ENCODE assay signal across 7 mouse cellular contexts in the genomic region with DNA sequence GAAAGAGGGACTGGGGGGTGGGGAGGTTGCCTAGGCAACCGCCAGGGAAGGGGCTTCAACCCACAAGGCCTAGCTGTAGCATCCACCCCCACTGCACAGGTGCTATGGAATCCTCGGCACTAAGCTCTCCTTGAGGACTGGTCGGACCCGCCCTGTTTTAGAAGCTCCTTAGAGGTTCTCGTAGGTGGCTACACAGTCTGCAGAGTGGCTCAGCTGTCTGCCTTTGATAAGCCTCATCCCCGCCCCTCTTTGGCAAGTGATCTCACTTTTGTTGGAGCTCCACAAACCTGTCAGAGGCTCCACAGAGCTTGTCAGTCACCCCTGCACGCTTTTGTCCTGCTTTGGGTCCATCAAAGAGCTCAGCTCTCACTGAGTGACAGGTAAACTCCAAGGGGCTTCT. TPM values are rescaled to one million over a fixed set of nuclear protein-coding genes. Genes with fewer than 3 reads are reported as not detected.
DNase-seq lines count a peak whose midpoint lies in the region; ATAC-seq and TF ChIP-seq lines count a peak whose summit lies in the region.

No protein-coding gene starts in this region.

- no peak for TF ChIP-seq POLR2A in MEL (IDR thresholded peaks at IDR 0.05; ENCODE audit: control insufficient read depth in 1 of 2, insufficient read depth in 1 of 2, low read depth in 1 of 2, low read length in 2 of 2, poor library complexity in 1 of 2)
- TF ChIP-seq POLR2A in brain, embryonic 14.5 days (IDR thresholded peaks at IDR 0.05; ENCODE audit: borderline replicate concordance, extremely low read depth, insufficient read depth, insufficient read length, poor library complexity, severe bottlenecking): no peak

- peaks cover 8 to 28% of the 10 kb centered on the region in 2 experiments for H3K4me1 ChIP-seq in MEL (ENCODE audit: control insufficient read depth in 1 of 2, insufficient read depth in 2 of 2, low read length in 2 of 2)
- peaks cover 22% of the 10 kb centered on the region for H3K4me1 ChIP-seq in hindbrain, embryonic 10.5 days (replicated peaks)
- peaks cover 16% of the 10 kb centered on the region for H3K4me1 ChIP-seq in midbrain, embryonic 12.5 days
- H3K4me1 ChIP-seq in kidney, embryonic 16.5 days (ENCODE audit: insufficient read depth, low read length): no peaks in the 10 kb centered on the region

- H3K9me3 ChIP-seq in MEL (replicated peaks; ENCODE audit: insufficient read depth, low read length): no peaks in the 10 kb centered on the region
- H3K9me3 ChIP-seq in hindbrain, embryonic 10.5 days: no peaks in the 10 kb centered on the region
- H3K9me3 ChIP-seq in midbrain, embryonic 12.5 days: no peaks in the 10 kb centered on the region
- H3K9me3 ChIP-seq in kidney, embryonic 16.5 days (ENCODE audit: low read length): no peaks in the 10 kb centered on the region

- no peak overlapping the region for H3K9ac ChIP-seq in MEL (ENCODE audit: control insufficient read depth, low read depth, low read length, poor library complexity, severe bottlenecking)
- no peak overlapping the region for H3K9ac ChIP-seq in midbrain, embryonic 12.5 days (replicated peaks)
- no peak overlapping the region for H3K9ac ChIP-seq in kidney, embryonic 16.5 days (replicated peaks; ENCODE audit: low read length)

- peak overlapping the region in 1 of 2 experiments; percentile 28; a peak in 1 of 4 replicates for H3K4me3 ChIP-seq in MEL (ENCODE audit: control insufficient read depth in 1 of 2, insufficient read depth in 1 of 2, low read depth in 2 of 2, low read length in 2 of 2)
- no peak overlapping the region for H3K4me3 ChIP-seq in hindbrain, embryonic 10.5 days
- H3K4me3 ChIP-seq in midbrain, embryonic 12.5 days: no peak overlapping the region
- H3K4me3 ChIP-seq in kidney, embryonic 16.5 days (ENCODE audit: low read length): no peak overlapping the region

- no peak for TF ChIP-seq RAD21 in MEL (IDR thresholded peaks at IDR 0.05; ENCODE audit: low read depth, low read length)

- ATAC-seq in midbrain, embryonic 12.5 days (ENCODE audit: low FRiP score, low read depth): peak; percentile 25; the same call in 1 of the 2 replicates
- ATAC-seq in kidney, embryonic 16.5 days (ENCODE audit: low FRiP score, low TSS enrichment): no peak

- 51% methylated on average over 7 of the region's 7 CpGs for WGBS in hindbrain, embryonic 10.5 days
- 49% methylated on average over 7 of the region's 7 CpGs for WGBS in midbrain, embryonic 12.5 days
- WGBS in kidney, embryonic 16.5 days: 77% methylated on average over 7 of the region's 7 CpGs

- peaks cover 13 to 15% of the 10 kb centered on the region in 2 experiments for H3K27me3 ChIP-seq in MEL (ENCODE audit: control insufficient read depth in 1 of 2, insufficient read depth in 2 of 2, low read length in 2 of 2)
- H3K27me3 ChIP-seq in hindbrain, embryonic 10.5 days (ENCODE audit: insufficient read depth, poor library complexity, severe bottlenecking): no peaks in the 10 kb centered on the region
- H3K27me3 ChIP-seq in midbrain, embryonic 12.5 days: no peaks in the 10 kb centered on the region
- no peaks in the 10 kb centered on the region for H3K27me3 ChIP-seq in kidney, embryonic 16.5 days (ENCODE audit: insufficient read depth, low read length)

- peak; percentile 70 to 74 for TF ChIP-seq EP300 in MEL (IDR thresholded peaks at IDR 0.05; ENCODE audit: low read depth in 1 of 2, low read length in 2 of 2)

- H3K4me2 ChIP-seq in midbrain, embryonic 12.5 days (replicated peaks): no peak overlapping the region
- H3K4me2 ChIP-seq in kidney, embryonic 16.5 days (replicated peaks; ENCODE audit: low read depth, low read length): no peak overlapping the region

- no peaks in the 10 kb centered on the region for H3K79me2 ChIP-seq in MEL (ENCODE audit: control insufficient read depth, insufficient read depth, low read length, poor library complexity)

- H3K36me3 ChIP-seq in MEL (ENCODE audit: control insufficient read depth in 1 of 2, insufficient read depth in 2 of 2, low read length in 2 of 2): peaks cover 0 to 20% of the 10 kb centered on the region in 2 experiments; a peak in 2 of 4 replicates
- H3K36me3 ChIP-seq in hindbrain, embryonic 10.5 days: peaks cover 72% of the 10 kb centered on the region
- peaks cover 73% of the 10 kb centered on the region for H3K36me3 ChIP-seq in midbrain, embryonic 12.5 days
- no peaks in the 10 kb centered on the region for H3K36me3 ChIP-seq in kidney, embryonic 16.5 days (ENCODE audit: insufficient read depth, low read length)

- H3K27ac ChIP-seq in MEL (ENCODE audit: control insufficient read depth, low read depth, low read length): peak overlapping the region; percentile 67
- peak overlapping the region; percentile 59; the same call in 1 of the 2 replicates for H3K27ac ChIP-seq in hindbrain, embryonic 10.5 days
- H3K27ac ChIP-seq in midbrain, embryonic 12.5 days (replicated peaks): 0 out of 2 replicates have a peak overlapping the region, but pooled peaks have one; percentile 22
- no peak overlapping the region for H3K27ac ChIP-seq in kidney, embryonic 16.5 days (ENCODE audit: low read length)

- TF ChIP-seq CTCF in MEL (IDR thresholded peaks at IDR 0.05 in 2 of 3, conservative IDR thresholded peaks at IDR 0.05 in 1 of 3; ENCODE audit: control insufficient read depth in 1 of 3, insufficient read depth in 1 of 3, low read depth in 2 of 3, low read length in 3 of 3, poor library complexity in 1 of 3, severe bottlenecking in 1 of 3): no peak
- no peak for TF ChIP-seq CTCF in brain, embryonic 14.5 days (IDR thresholded peaks at IDR 0.05; ENCODE audit: borderline replicate concordance, extremely low read depth, insufficient read depth, insufficient read length)

- peak; percentile 96 for DNase-seq in MEL (ENCODE audit: low read depth, low spot score)
- peak; percentile 50 for DNase-seq in brain, embryonic 14.5 days (ENCODE audit: low read depth)
- DNase-seq in hindbrain, embryonic 10.5 days (ENCODE audit: low spot score): no peak
- no peak for DNase-seq in layer of hippocampus, adult 11-12 months (ENCODE audit: low spot score)
- no peak for DNase-seq in frontal cortex, postnatal 10 days (ENCODE audit: low spot score in 2 of 2)

TF ChIP-seq in MEL, 35 proteins besides CTCF, POLR2A, EP300 and RAD21:
- TF ChIP-seq TBP (IDR thresholded peaks at IDR 0.05; ENCODE audit: low read depth, low read length) (no peak), USF2 (IDR thresholded peaks at IDR 0.05; ENCODE audit: borderline replicate concordance in 1 of 2, insufficient read depth in 1 of 2, low read depth in 1 of 2, low read length in 2 of 2) (no peak), MAX (IDR thresholded peaks at IDR 0.05; ENCODE audit: low read length) (peak; percentile 36), RCOR1 (IDR thresholded peaks at IDR 0.05; ENCODE audit: low read depth, low read length) (peak; percentile 37; the same call in 1 of the 2 replicates), TCF12 (IDR thresholded peaks at IDR 0.05; ENCODE audit: low read depth, low read length) (peak; percentile 87), SMC3 (IDR thresholded peaks at IDR 0.05; ENCODE audit: low read depth, low read length) (peak; percentile 14; the same call in 1 of the 2 replicates), TAL1 (IDR thresholded peaks at IDR 0.05; ENCODE audit: low read length) (peak; percentile 86), MAFK (IDR thresholded peaks at IDR 0.05; ENCODE audit: borderline replicate concordance, low read depth, low read length) (no peak), HCFC1 (IDR thresholded peaks at IDR 0.05; ENCODE audit: low read depth, low read length) (no peak), MEF2A (IDR thresholded peaks at IDR 0.05; ENCODE audit: extremely low read depth, insufficient replicate concordance, low read depth, low read length, poor library complexity, severe bottlenecking) (0 out of 2 replicates have a peak, but pooled peaks have one; percentile 6), MYB (IDR thresholded peaks at IDR 0.05; ENCODE audit: low read depth, low read length) (0 out of 2 replicates have a peak, but pooled peaks have one; percentile 18), SIN3A (IDR thresholded peaks at IDR 0.05; ENCODE audit: low read length) (peak; percentile 92), GATA1 (IDR thresholded peaks at IDR 0.05; ENCODE audit: low read depth, low read length) (peak; percentile 94), MXI1 (IDR thresholded peaks at IDR 0.05; ENCODE audit: low read depth, low read length) (peak; percentile 79), ETS1 (IDR thresholded peaks at IDR 0.05; ENCODE audit: low read depth, low read length) (peak; percentile 97), USF1 (IDR thresholded peaks at IDR 0.05; ENCODE audit: low read depth, low read length) (0 out of 2 replicates have a peak, but pooled peaks have one; percentile 21)

RNA-seq across cellular contexts. Expression of gene Mapre3, which starts 17.0 kb away (rescaled TPM):
- total RNA-seq in MEL (2012; rRNA removed): 0.04 TPM in 1 of 2 replicates, not detected in the other
- polyA plus RNA-seq in MEL (2012; ENCODE audit: insufficient read depth in 1 of 2, insufficient read length in 2 of 2, low read depth in 1 of 2, low replicate concordance in 2 of 2, missing spikeins in 1 of 2): under 1 TPM in 1 of 2 experiments, not detected in 1; 0.81 TPM
- polyA plus RNA-seq in brain, embryonic 14.5 days (2012; rRNA removed): 163 and 172 TPM in 2 replicates
- 21.1 and 41.8 TPM in 2 replicates for polyA plus RNA-seq in hindbrain, embryonic 10.5 days (2016; fragmentation: Nextera tagmentation; extraction: Ambion mirVana)
- 69.3 and 77.7 TPM in 2 replicates for polyA plus RNA-seq in midbrain, embryonic 12.5 days (2016; fragmentation: Nextera tagmentation; extraction: Ambion mirVana)
- 22.1 and 22.7 TPM in 2 replicates for polyA plus RNA-seq in kidney, embryonic 16.5 days (2015; fragmentation: Nextera tagmentation; extraction: Ambion mirVana)

Comparison
In these comparisons a context has a peak if more than half of its experiments do, and no peak if none do; other contexts are left out.
1. DNase-seq: peak in MEL (single experiment) and brain, embryonic 14.5 days (single experiment); none in hindbrain, embryonic 10.5 days (single experiment), layer of hippocampus, adult 11-12 months (single experiment) and frontal cortex, postnatal 10 days (0 of 2).
2. RNA of gene Mapre3, which starts 17.0 kb away (polyA plus RNA-seq): 163 to 172 TPM in brain, embryonic 14.5 days, 69.3 to 77.7 TPM in midbrain, embryonic 12.5 days, 21.1 to 41.8 TPM in hindbrain, embryonic 10.5 days and 22.1 to 22.7 TPM in kidney, embryonic 16.5 days; 0.81 TPM in MEL; every median in the first group is over 10 times any median in the second.